Comparison of ENCODE assay signal across 28 mouse cellular contexts in genomic region chr8:80784559-80784958, GRCm38 (mm10).
"Had no signal": no experiment of that assay in that cellular context is flagged by ENCODE, and none has a peak within 500 bp of the region (broad histone marks: within the 10 kb centered on the region; RNA-seq: fewer than 3 reads in every experiment).

No protein-coding gene starts in this region.

- H3K4me1 ChIP-seq: hindbrain, embryonic 10.5 days; hindbrain, embryonic 12.5 days; limb, embryonic 10.5 days; limb, embryonic 12.5 days; liver, embryonic 15.5 days had no signal

- H3K9me3 ChIP-seq: heart, embryonic 13.5 days; heart, embryonic 15.5 days; hindbrain, embryonic 10.5 days; hindbrain, embryonic 12.5 days; intestine, embryonic 15.5 days; limb, embryonic 10.5 days; limb, embryonic 12.5 days; liver, embryonic 13.5 days; liver, embryonic 15.5 days had no signal

- H3K4me3 ChIP-seq: gastrocnemius, adult 2 months; heart, adult 2 months; heart, embryonic 13.5 days; heart, embryonic 15.5 days; hindbrain, embryonic 10.5 days; hindbrain, embryonic 12.5 days; intestine, embryonic 15.5 days; layer of hippocampus, adult 2 months; left cerebral cortex, adult 2 months; limb, embryonic 10.5 days; limb, embryonic 12.5 days; liver, embryonic 13.5 days; liver, embryonic 15.5 days had no signal

- H3K27ac ChIP-seq: gastrocnemius, adult 2 months; heart, adult 2 months; heart, embryonic 13.5 days; heart, embryonic 15.5 days; hindbrain, embryonic 10.5 days; hindbrain, embryonic 12.5 days; hindbrain, embryonic 14.5 days; intestine, embryonic 15.5 days; kidney, postnatal 0 days; layer of hippocampus, adult 2 months; left cerebral cortex, adult 2 months; limb, embryonic 10.5 days; limb, embryonic 12.5 days; liver, embryonic 13.5 days; liver, embryonic 15.5 days had no signal

- H3K27me3 ChIP-seq: heart, embryonic 13.5 days; heart, embryonic 15.5 days; hindbrain, embryonic 12.5 days; intestine, embryonic 15.5 days; limb, embryonic 12.5 days; liver, embryonic 13.5 days; liver, embryonic 15.5 days had no signal

- DNase-seq: gastrocnemius, adult 2 months; gastrocnemius, postnatal 10 days; gastrocnemius, postnatal 25 days; heart, adult 2 months; heart, postnatal 14 days; heart, postnatal 4 days; kidney, postnatal 25 days; kidney, postnatal 4 days; liver; liver, embryonic 13.5 days; liver, postnatal 0 days had no signal

- ATAC-seq: hindbrain, embryonic 16.5 days; inflammation-experienced regulatory T-cells, adult 6 months; intestine, embryonic 15.5 days; intestine, postnatal 0 days; liver, postnatal 0 days had no signal

- H3K9ac ChIP-seq: heart, embryonic 13.5 days; heart, embryonic 15.5 days; hindbrain, embryonic 12.5 days; hindbrain, embryonic 14.5 days; intestine, embryonic 15.5 days; limb, embryonic 12.5 days; liver, embryonic 13.5 days; liver, embryonic 15.5 days; liver, postnatal 0 days had no signal

- H3K4me2 ChIP-seq: heart, embryonic 11.5 days; heart, embryonic 13.5 days; heart, embryonic 15.5 days; hindbrain, embryonic 12.5 days; hindbrain, embryonic 14.5 days; intestine, embryonic 15.5 days; limb, embryonic 12.5 days; liver, embryonic 11.5 days; liver, embryonic 13.5 days; liver, embryonic 15.5 days had no signal
